Mouse (Mus musculus) G1E-ER4 (cell line): ENCODE results near the gene Hist1h2an. TPM values are rescaled to one million over a fixed set of nuclear protein-coding genes. Genes with fewer than 3 reads are reported as not detected.
"Not testable (repeated sequence)": the region's sequence is repeated elsewhere in the genome, so short reads cannot be mapped to it uniquely, and the experiment has no call there.

Source experiments
- GATA1 ChIP-seq: IDR thresholded peaks from one replicate; pipeline ENCODE4 v1.8.0; 2012; ENCODE audit warnings: low read length, inconsistent platforms
- polyA plus RNA-seq: library from polyadenylated mRNA; stranded (reverse); fragments of >175 nt; gene quantifications from 2 replicates; pipeline ENCODE4 v1.2.3, GENCODE M21; 2012

The Hist1h2an gene
- polyA plus RNA-seq, 1 experiment = 26.9 TPM

- TF ChIP-seq GATA1 = not testable (repeated sequence)
These were observed 36.6 kb downstream of the Hist1h2an start, which contains the start of gene Hist1h4k for GRCm38 (mm10) chr13:21750159-21751017. TSS of gene Hist1h4k (minus strand) at chr13:21750505.

- TF ChIP-seq GATA1 = no peak
These were observed 37.4 kb downstream of the Hist1h2an start for GRCm38 (mm10) chr13:21749387-21750158.

- TF ChIP-seq GATA1 = peak; percentile 39
These were observed 42.0 kb downstream of the Hist1h2an start for GRCm38 (mm10) chr13:21745006-21745405.

Other genes with a start within 250 kb of the Hist1h2an start
- not detected in 2 replicates for gene Olfr1366, start 244.4 kb downstream of the Hist1h2an start, polyA plus RNA-seq
- gene Olfr1535, start 227.3 kb downstream of the Hist1h2an start, polyA plus RNA-seq = not detected in 2 replicates
- not detected in 2 replicates for gene Olfr1364, start 205.5 kb downstream of the Hist1h2an start, polyA plus RNA-seq
- not detected in 2 replicates for gene Olfr1362, start 173.2 kb downstream of the Hist1h2an start, polyA plus RNA-seq
- not detected in 2 replicates for gene Olfr11, start 144.7 kb downstream of the Hist1h2an start, polyA plus RNA-seq
- gene Olfr1361, start 123.8 kb downstream of the Hist1h2an start, polyA plus RNA-seq = not detected in 2 replicates
- gene Olfr1360, start 109.8 kb downstream of the Hist1h2an start, polyA plus RNA-seq = not detected in 2 replicates
- gene Olfr1359, start 89.1 kb downstream of the Hist1h2an start, polyA plus RNA-seq = not detected in 2 replicates
- gene Hist1h2bl, start 71.1 kb downstream of the Hist1h2an start, polyA plus RNA-seq = 9.8 and 10.6 TPM in 2 replicates
- 372 and 421 TPM in 2 replicates for gene Hist1h2ai, start 70.8 kb downstream of the Hist1h2an start, polyA plus RNA-seq
- gene Hist1h3h, start 69.6 kb downstream of the Hist1h2an start, polyA plus RNA-seq = 53.9 and 54.4 TPM in 2 replicates
- gene Hist1h2bm, start 65.2 kb downstream of the Hist1h2an start, polyA plus RNA-seq = 1.9 and 2.1 TPM in 2 replicates
- 1.9 and 2.4 TPM in 2 replicates for gene Hist1h4j, start 52.2 kb downstream of the Hist1h2an start, polyA plus RNA-seq
- 22.6 and 25.4 TPM in 2 replicates for gene Hist1h4k, start 36.7 kb downstream of the Hist1h2an start, polyA plus RNA-seq
- 69.0 and 85.5 TPM in 2 replicates for gene Hist1h2ak, start 33.4 kb downstream of the Hist1h2an start, polyA plus RNA-seq
- 1.4 and 1.7 TPM in 2 replicates for gene Hist1h2bn, start 33.1 kb downstream of the Hist1h2an start, polyA plus RNA-seq
- gene Hist1h1b, start 6.6 kb downstream of the Hist1h2an start, polyA plus RNA-seq = 3.3 and 4.5 TPM in 2 replicates
- 36.7 and 37.8 TPM in 2 replicates for gene Hist1h3i, start 3.8 kb downstream of the Hist1h2an start, polyA plus RNA-seq
- 5.5 and 8.7 TPM in 2 replicates for gene Hist1h2bp, start 243 bp upstream of the Hist1h2an start, polyA plus RNA-seq
- 14.0 and 15.0 TPM in 2 replicates for gene Hist1h2bq, start 23.0 kb upstream of the Hist1h2an start, polyA plus RNA-seq
- gene Hist1h2ao, start 23.2 kb upstream of the Hist1h2an start, polyA plus RNA-seq = 4,601 and 5,007 TPM in 2 replicates
- gene Hist1h4m, start 24.5 kb upstream of the Hist1h2an start, polyA plus RNA-seq = 6.1 and 9.7 TPM in 2 replicates
- gene Hist1h4n, start 45.0 kb upstream of the Hist1h2an start, polyA plus RNA-seq = 16.6 and 26.1 TPM in 2 replicates
- 9,534 and 19,469 TPM in 2 replicates for gene Hist1h2ap, start 46.3 kb upstream of the Hist1h2an start, polyA plus RNA-seq
- gene Hist1h2br, start 46.5 kb upstream of the Hist1h2an start, polyA plus RNA-seq = 13.3 and 14.2 TPM in 2 replicates
- gene Zfp184, start 157.9 kb upstream of the Hist1h2an start, polyA plus RNA-seq = 0.03 and 0.06 TPM in 2 replicates
- not detected in 2 replicates for gene Pom121l2, start 194.0 kb upstream of the Hist1h2an start, polyA plus RNA-seq
- 0.49 and 0.73 TPM in 2 replicates for gene Prss16, start 222.5 kb upstream of the Hist1h2an start, polyA plus RNA-seq
- 3,459 and 5,297 TPM in 2 replicates for gene Hist1h2ah, start 248.3 kb upstream of the Hist1h2an start, polyA plus RNA-seq
- gene Hist1h2bk, start 248.7 kb upstream of the Hist1h2an start, polyA plus RNA-seq = 15.3 and 22.3 TPM in 2 replicates